Mouse (Mus musculus) forebrain, postnatal 0 days (tissue): ENCODE data around the gene Clasp2. TPM values are rescaled to one million over a fixed set of nuclear protein-coding genes. Genes with fewer than 3 reads are reported as not detected.

Experiments used
- ATAC-seq: fragments of 200-750 bp; cut with Nextera tagmentation; 2 replicates; pipeline ENCODE4 v1.8.0; 2017; ENCODE audit warnings: mild to moderate bottlenecking, moderate library complexity
- DNase-seq: peaks from one replicate; pipeline ENCODE4 v3.0.0-alpha.2; 2015
- H3K27ac ChIP-seq: fragments of 300-500 bp; sonication (generic); 2 replicates; pipeline ENCODE4 v1.5.1; 2014; ENCODE audit warnings: low read depth, mild to moderate bottlenecking, antibody characterized with exemption, low read length, moderate library complexity, mixed read lengths
- H3K27me3 ChIP-seq: fragments of 300-500 bp; sonication (generic); 2 replicates; pipeline ENCODE4 v1.6.1; 2014; ENCODE audit warnings: mild to moderate bottlenecking, low read length, mixed read lengths; ENCODE audit not compliant: insufficient read depth
- H3K36me3 ChIP-seq: fragments of 300-500 bp; sonication (generic); 2 replicates; pipeline ENCODE4 v1.6.1; 2014; ENCODE audit warnings: mild to moderate bottlenecking, moderate library complexity; ENCODE audit not compliant: insufficient read depth
- H3K4me1 ChIP-seq: fragments of 300-500 bp; sonication (generic); 2 replicates; pipeline ENCODE4 v1.6.1; 2014; ENCODE audit warnings: antibody characterized with exemption; ENCODE audit not compliant: insufficient read depth
- H3K4me2 ChIP-seq: fragments of 300-500 bp; sonication (generic); 2 replicates; pipeline ENCODE4 v1.6.1; 2014; ENCODE audit warnings: low read depth, mild to moderate bottlenecking, moderate library complexity
- H3K4me3 ChIP-seq: fragments of 300-500 bp; sonication (generic); 2 replicates; pipeline ENCODE4 v1.5.1; 2014; ENCODE audit warnings: low read depth, low read length, mixed read lengths
- H3K9ac ChIP-seq: fragments of 300-500 bp; sonication (generic); 2 replicates; pipeline ENCODE4 v1.6.1; 2014; ENCODE audit warnings: mild to moderate bottlenecking
- H3K9me3 ChIP-seq: fragments of 300-500 bp; sonication (generic); 2 replicates; pipeline ENCODE4 v1.6.1; 2016; ENCODE audit warnings: low read length
- CTCF ChIP-seq: sonication (generic); IDR thresholded peaks from 2 replicates; pipeline ENCODE4 v1.5.1; 2016; ENCODE audit warnings: antibody characterized with exemption, control low read depth, low read depth
- WGBS: fragments of 180-500 bp; shearing (Covaris S2); extraction: QIAGEN DNeasy Blood & Tissue Kit; methylation state at CpG from one replicate; pipeline ENCODE4 v1.1.7; 2014; 5-methylcytosine and 5-hydroxymethylcytosine counted together
- polyA plus RNA-seq: library from polyadenylated mRNA; unstranded; fragments of >200 nt; fragmentation: Nextera tagmentation; extraction: Ambion mirVana; gene quantifications from 2 replicates; pipeline ENCODE4 v1.2.1, GENCODE M21; 2015
- total RNA-seq: library from RNA; depleted of rRNA; stranded (reverse); fragments of >200 nt; gene quantifications from 2 replicates; pipeline ENCODE4 v1.2.3, GENCODE M21; 2014

Clasp2 gene
- total and polyA plus RNA-seq, 2 experiments from 2014 or later, result 95.6 to 278 TPM

DNA sequence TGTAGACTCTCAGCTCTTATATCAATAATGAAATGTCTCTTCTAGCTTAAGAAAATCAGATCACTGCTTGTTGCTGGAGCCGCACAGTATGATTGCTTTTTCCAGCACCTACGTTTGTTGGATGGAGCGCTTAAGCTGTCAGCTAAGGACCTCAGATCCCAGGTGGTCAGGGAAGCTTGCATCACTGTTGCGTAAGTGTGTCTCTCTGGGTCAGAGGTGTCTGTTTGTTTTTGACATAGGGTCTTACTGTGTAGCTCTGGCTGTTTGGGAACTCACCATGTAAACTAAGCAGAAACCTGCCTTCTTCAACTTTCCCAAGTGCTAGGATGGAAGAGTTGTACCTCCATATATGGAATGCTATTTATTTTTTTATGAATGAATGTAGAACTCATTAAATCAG lies 102.8 kb downstream of the Clasp2 start:
- H3K9me3 ChIP-seq, result no peaks in the 10 kb centered on the region
- no peak overlapping the region for H3K9ac ChIP-seq
- no peak overlapping the region for H3K4me3 ChIP-seq
- WGBS, result 94% methylated on average over 4 of the region's 4 CpGs
- no peak overlapping the region for H3K4me2 ChIP-seq
- DNase-seq (no peak), ATAC-seq (no peak)
- H3K27ac ChIP-seq, result no peak overlapping the region
- TF ChIP-seq CTCF, result no peak
- no peaks in the 10 kb centered on the region for H3K27me3 ChIP-seq
- H3K4me1 ChIP-seq, result no peaks in the 10 kb centered on the region
- peaks cover 40% of the 10 kb centered on the region for H3K36me3 ChIP-seq

DNA sequence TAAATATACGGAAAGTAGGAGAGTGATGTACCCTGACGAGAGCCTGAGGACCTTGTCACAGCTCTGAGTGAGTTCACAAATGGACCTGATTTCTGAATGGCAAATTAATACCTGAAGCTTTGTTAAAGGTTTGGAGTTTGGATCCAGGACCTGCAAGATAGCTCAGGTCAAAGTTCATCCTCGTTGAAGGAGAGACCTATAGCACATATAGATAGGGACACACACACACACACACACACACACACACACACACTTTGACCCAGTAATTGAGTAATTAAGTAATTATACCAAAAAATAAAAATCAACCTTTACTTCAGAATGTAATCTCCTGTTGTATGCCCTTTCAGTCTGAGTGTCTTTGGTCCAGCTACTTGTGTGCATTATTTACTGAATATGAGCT lies 114.2 kb downstream of the Clasp2 start:
- WGBS, result 90% methylated on average over 3 of the region's 3 CpGs
- Histone ChIP-seq H3K27ac (no peak overlapping the region), H3K4me2 (no peak overlapping the region), H3K36me3 (peaks cover 63% of the 10 kb centered on the region), H3K27me3 (no peaks in the 10 kb centered on the region), H3K9me3 (no peaks in the 10 kb centered on the region), H3K4me3 (no peak overlapping the region), H3K4me1 (no peaks in the 10 kb centered on the region), H3K9ac (no peak overlapping the region)
- ATAC-seq (no peak), DNase-seq (no peak)
- TF ChIP-seq CTCF, result no peak

DNA sequence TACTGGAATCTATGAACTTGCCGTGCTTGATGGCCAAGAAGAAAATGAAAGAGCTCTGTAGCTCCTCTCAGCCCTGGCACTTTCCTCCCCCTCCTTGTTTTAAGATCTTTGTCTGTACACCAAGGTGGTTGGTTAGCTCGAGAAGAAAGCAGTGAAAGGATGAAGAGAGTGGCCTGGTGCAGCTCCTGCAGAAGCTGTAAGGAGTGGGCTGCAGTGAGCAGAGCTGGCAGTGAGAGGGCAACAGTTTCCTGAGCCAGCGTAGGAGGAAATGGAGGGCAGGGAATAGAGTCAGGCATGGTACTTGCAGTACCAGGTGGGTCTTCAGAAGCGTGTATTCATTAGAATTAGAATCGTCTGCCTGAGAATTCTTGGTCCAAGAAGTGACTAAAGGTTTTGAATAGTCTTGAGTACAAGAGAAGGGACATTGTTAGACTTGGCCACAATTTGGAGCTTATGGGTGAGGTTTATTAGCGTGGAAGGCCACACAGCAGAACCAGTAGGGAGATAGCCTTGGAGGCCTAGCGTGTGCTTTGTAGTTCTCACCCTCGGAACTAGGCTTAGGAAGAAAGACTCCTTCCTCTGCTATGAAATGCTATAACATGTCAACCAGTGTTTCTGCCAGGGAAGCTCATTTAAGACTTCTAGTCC lies 116.1 kb downstream of the Clasp2 start:
- 83% methylated on average over 8 of the region's 8 CpGs for WGBS

DNA sequence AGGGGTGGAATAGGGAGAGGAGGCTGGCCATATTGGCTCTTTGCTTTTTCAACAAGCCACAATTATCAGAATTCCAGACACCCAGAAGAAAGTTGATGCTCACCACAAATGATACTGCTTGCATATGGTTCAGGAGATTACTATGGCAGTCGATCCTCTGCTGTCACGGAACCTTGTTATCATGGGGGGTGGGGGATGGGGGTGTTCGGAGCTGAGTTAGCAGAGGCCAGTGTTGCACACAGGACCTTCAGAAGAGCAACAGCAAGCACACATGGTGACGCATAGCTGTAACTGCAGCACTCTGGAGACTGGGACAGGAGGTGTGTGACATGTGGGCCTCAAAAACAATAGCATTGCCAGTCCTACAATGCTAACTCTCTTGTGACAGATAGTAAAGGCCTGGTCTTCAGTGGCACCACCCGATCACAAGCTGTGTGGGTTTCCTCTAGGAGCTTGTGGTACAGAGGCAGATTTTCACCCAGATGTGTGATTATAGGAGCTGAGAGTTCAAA lies 116.7 kb downstream of the Clasp2 start:
- Histone ChIP-seq H3K4me2 (no peak overlapping the region), H3K36me3 (peaks cover 55% of the 10 kb centered on the region), H3K9me3 (no peaks in the 10 kb centered on the region), H3K4me3 (no peak overlapping the region), H3K9ac (no peak overlapping the region), H3K4me1 (no peaks in the 10 kb centered on the region), H3K27me3 (no peaks in the 10 kb centered on the region), H3K27ac (no peak overlapping the region)
- ATAC-seq (no peak), DNase-seq (no peak)
- no peak for TF ChIP-seq CTCF
- WGBS, result 91% methylated on average over 5 of the region's 5 CpGs

More for the DNA sequence above, 116.1 kb downstream of the Clasp2 start:
- H3K27ac ChIP-seq, result no peak overlapping the region
- ATAC-seq, result no peak
- no peak overlapping the region for H3K9ac ChIP-seq
- H3K4me1 ChIP-seq, result no peaks in the 10 kb centered on the region
- H3K27me3 ChIP-seq, result no peaks in the 10 kb centered on the region
- no peak overlapping the region for H3K4me2 ChIP-seq
- H3K9me3 ChIP-seq, result no peaks in the 10 kb centered on the region
- H3K36me3 ChIP-seq, result peaks cover 57% of the 10 kb centered on the region
- H3K4me3 ChIP-seq, result no peak overlapping the region
- no peak for DNase-seq
- TF ChIP-seq CTCF, result no peak

DNA sequence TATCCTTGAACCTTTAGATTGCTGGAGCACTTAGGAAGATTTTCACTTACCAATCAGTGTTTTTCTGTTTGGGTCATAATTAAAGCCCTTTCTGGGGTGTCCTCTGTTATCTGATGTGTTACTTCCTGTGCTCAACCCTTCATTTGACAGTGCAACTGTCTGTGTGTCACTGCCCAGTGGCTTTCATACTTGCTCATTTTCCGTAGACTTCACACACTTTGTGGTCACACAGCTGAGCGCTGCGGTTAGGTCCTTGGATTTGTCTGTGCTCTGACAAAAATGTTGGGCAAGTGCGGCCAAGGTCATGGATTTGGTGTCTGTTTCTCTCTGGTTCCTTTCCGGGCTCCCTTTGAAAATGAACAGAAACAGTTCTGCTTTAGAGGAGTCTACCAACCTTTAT lies 118.1 kb downstream of the Clasp2 start:
- Histone ChIP-seq H3K27me3 (no peaks in the 10 kb centered on the region), H3K9ac (no peak overlapping the region), H3K4me1 (no peaks in the 10 kb centered on the region), H3K27ac (no peak overlapping the region), H3K9me3 (no peaks in the 10 kb centered on the region), H3K4me3 (no peak overlapping the region), H3K4me2 (no peak overlapping the region), H3K36me3 (peaks cover 55% of the 10 kb centered on the region)
- DNase-seq (no peak), ATAC-seq (no peak)
- 82% methylated on average over 5 of the region's 5 CpGs for WGBS
- no peak for TF ChIP-seq CTCF

DNA sequence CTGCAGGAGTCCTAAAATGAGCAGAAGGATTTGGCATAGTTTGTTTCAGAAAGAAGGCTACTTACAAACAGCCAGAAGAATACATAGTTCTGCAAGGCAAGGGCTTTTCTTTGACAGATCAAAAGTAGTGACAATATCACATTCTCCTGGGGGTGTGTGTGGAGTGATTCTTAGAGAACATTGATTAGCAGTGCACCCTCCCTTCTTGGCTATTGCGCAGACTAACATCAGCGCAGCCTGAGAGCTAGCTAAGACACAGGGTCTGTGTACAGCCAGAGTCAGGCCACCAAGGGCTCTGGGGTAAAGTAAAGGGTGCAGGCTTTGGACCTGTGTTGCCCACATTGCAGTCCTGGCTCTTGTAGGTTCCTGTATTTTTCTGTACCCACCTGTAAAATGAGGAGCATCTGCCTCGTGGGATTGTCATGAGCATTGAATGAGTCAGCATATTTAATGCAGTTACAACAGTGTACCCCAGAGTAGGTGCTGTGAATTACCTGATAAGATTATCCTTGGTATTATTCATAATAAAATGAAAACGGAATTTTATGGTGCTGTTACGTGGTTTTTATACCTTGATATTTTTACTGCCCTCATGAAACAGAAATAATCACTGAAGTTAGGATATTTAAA lies 122.2 kb downstream of the Clasp2 start:
- Histone ChIP-seq H3K36me3 (peaks cover 46% of the 10 kb centered on the region), H3K9ac (no peak overlapping the region), H3K27ac (no peak overlapping the region), H3K4me2 (no peak overlapping the region), H3K27me3 (no peaks in the 10 kb centered on the region), H3K9me3 (no peaks in the 10 kb centered on the region), H3K4me3 (no peak overlapping the region), H3K4me1 (no peaks in the 10 kb centered on the region)
- 96% methylated on average over 5 of the region's 5 CpGs for WGBS
- DNase-seq (no peak), ATAC-seq (no peak)
- TF ChIP-seq CTCF, result no peak

DNA sequence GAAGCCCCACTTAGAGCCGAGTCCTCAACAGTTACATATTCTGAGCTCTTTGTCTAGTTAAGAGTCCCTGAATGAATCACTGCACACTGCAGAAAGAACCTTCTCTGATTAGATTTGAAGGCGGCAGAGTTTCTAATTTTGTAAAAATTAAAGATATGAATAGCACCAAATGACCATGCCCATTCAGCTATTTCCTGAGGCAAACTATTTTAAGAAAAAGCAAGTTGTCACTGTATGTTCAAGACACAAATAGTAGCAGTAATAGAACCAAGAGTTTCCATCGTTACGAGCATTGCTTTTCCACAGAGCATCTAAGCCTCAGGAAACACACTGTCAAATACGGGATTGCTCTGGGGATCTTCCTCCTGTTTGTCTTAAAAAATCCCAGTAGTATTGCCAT lies 126.7 kb downstream of the Clasp2 start:
- no peak overlapping the region for H3K9ac ChIP-seq
- no peaks in the 10 kb centered on the region for H3K4me1 ChIP-seq
- H3K4me2 ChIP-seq, result no peak overlapping the region
- no peak overlapping the region for H3K4me3 ChIP-seq
- H3K9me3 ChIP-seq, result no peaks in the 10 kb centered on the region
- H3K27ac ChIP-seq, result no peak overlapping the region
- H3K36me3 ChIP-seq, result peaks cover 62% of the 10 kb centered on the region
- 88% methylated on average over 5 of the region's 5 CpGs for WGBS
- DNase-seq, result no peak
- no peak for TF ChIP-seq CTCF
- H3K27me3 ChIP-seq, result no peaks in the 10 kb centered on the region
- no peak for ATAC-seq
